In genomic region chr9:52841105-52841504, GRCm38 (mm10) we compare ENCODE assay signal across 22 mouse cellular contexts.
"Had no signal": no experiment of that assay in that cellular context is flagged by ENCODE, and none has a peak within 500 bp of the region (broad histone marks: within the 10 kb centered on the region; RNA-seq: fewer than 3 reads in every experiment).

No protein-coding gene starts in this region.

- H3K9me3 ChIP-seq: kidney, embryonic 15.5 days; limb, embryonic 10.5 days; limb, embryonic 13.5 days; liver, embryonic 12.5 days; liver, embryonic 15.5 days; lung, embryonic 15.5 days; megakaryocyte, embryonic 14.5 days; midbrain, embryonic 10.5 days; midbrain, embryonic 13.5 days; neural tube, embryonic 13.5 days; stomach, embryonic 15.5 days had no signal

- H3K27me3 ChIP-seq: kidney, embryonic 15.5 days; limb, embryonic 13.5 days; liver, embryonic 12.5 days; liver, embryonic 15.5 days; lung, embryonic 15.5 days; midbrain, embryonic 13.5 days; neural tube, embryonic 13.5 days; stomach, embryonic 15.5 days had no signal

- H3K4me3 ChIP-seq: kidney, embryonic 15.5 days; limb, embryonic 10.5 days; limb, embryonic 13.5 days; liver, embryonic 12.5 days; liver, embryonic 15.5 days; lung, embryonic 15.5 days; megakaryocyte, embryonic 14.5 days; midbrain, embryonic 10.5 days; midbrain, embryonic 13.5 days; myocyte; neural tube, embryonic 13.5 days; stomach, embryonic 15.5 days had no signal

- H3K9ac ChIP-seq: kidney, embryonic 15.5 days; limb, embryonic 13.5 days; liver, embryonic 12.5 days; liver, embryonic 15.5 days; lung, embryonic 15.5 days; midbrain, embryonic 13.5 days; neural tube, embryonic 13.5 days; stomach, embryonic 15.5 days had no signal

- H3K4me2 ChIP-seq: kidney, embryonic 15.5 days; limb, embryonic 13.5 days; liver, embryonic 12.5 days; liver, embryonic 15.5 days; lung, embryonic 15.5 days; midbrain, embryonic 13.5 days; neural tube, embryonic 13.5 days; stomach, embryonic 15.5 days had no signal

- H3K4me1 ChIP-seq: kidney, embryonic 15.5 days; limb, embryonic 10.5 days; limb, embryonic 13.5 days; liver, embryonic 12.5 days; liver, embryonic 15.5 days; lung, embryonic 15.5 days; megakaryocyte, embryonic 14.5 days; midbrain, embryonic 10.5 days; midbrain, embryonic 13.5 days; neural tube, embryonic 13.5 days; stomach, embryonic 15.5 days had no signal

- H3K27ac ChIP-seq: kidney, embryonic 15.5 days; limb, embryonic 10.5 days; limb, embryonic 13.5 days; liver, embryonic 12.5 days; liver, embryonic 15.5 days; lung, embryonic 15.5 days; midbrain, embryonic 10.5 days; midbrain, embryonic 13.5 days; neural tube, embryonic 13.5 days; stomach, embryonic 15.5 days had no signal

- H3K36me3 ChIP-seq: kidney, embryonic 15.5 days; limb, embryonic 10.5 days; limb, embryonic 13.5 days; liver, embryonic 12.5 days; liver, embryonic 15.5 days; lung, embryonic 15.5 days; midbrain, embryonic 10.5 days; midbrain, embryonic 13.5 days; neural tube, embryonic 13.5 days; stomach, embryonic 15.5 days had no signal

- ATAC-seq: liver, embryonic 12.5 days; midbrain, embryonic 13.5 days; midbrain, embryonic 16.5 days had no signal

- DNase-seq: kidney, adult 8-10 months; kidney, postnatal 10 days; kidney, postnatal 36 days; liver; lung, adult 18-20 months; lung, postnatal 10 days; lung, postnatal 36 days; retina, postnatal 1 day; thymus, postnatal 25 days had no signal
